Mouse (Mus musculus) retina, postnatal 7 days (tissue): ENCODE measurements at regions not wholly inside any gene's neighbourhood (a gene's known extent, or its start where the extent isn't known, plus 50 kb on each side); places are given as distances from the start of the nearest gene placed in this dataset.

Experiments used
- DNase-seq: peaks from one replicate; pipeline ENCODE4 v3.0.0-alpha.2; 2012; ENCODE audit warnings: low read depth, low spot score

DNA sequence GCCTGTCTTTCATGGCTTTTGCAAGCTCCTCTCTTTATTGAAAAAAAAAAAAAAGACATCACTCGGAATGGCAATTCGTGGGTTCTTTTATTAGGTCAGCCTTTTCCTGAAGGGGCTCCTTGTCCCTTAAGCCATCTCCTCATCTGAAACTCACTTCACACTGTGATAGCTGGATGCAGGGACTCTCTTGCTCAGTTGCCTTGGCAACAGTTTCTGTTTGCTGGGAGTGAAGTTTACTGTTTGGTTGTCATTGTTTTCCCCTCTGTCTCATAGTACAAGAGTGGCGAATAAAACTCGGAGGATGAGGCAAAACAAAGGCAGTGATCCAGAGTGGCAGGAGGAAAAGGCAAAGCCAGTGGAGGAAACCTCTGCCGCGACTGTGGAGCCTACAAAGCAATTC is 194.6 kb downstream of the Brinp2 start:
- DNase-seq = no peak

DNA sequence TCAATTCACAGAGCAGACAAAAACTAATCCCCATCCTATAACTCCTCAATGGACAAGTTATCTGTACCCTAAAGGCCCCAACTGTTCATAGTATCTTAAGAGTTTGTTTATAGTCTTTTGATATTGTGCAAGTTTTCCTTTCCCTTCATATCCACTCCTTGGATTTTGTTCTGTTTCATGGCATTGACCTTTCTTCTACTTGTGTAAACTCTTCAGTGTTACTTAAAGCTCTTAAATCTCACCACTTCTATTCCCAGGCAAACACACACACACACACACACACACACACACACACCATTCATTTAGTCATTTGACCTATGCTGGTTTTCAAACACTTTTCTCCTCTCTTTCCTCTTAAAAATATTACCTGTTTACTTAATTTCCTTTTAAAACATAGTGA is 192.7 kb downstream of the Brinp2 start:
- DNase-seq = no peak

- no peak for DNase-seq
Measured at GRCm38 (mm10) chr1:158170006-158170405, 186.1 kb downstream of the Brinp2 start.

DNA sequence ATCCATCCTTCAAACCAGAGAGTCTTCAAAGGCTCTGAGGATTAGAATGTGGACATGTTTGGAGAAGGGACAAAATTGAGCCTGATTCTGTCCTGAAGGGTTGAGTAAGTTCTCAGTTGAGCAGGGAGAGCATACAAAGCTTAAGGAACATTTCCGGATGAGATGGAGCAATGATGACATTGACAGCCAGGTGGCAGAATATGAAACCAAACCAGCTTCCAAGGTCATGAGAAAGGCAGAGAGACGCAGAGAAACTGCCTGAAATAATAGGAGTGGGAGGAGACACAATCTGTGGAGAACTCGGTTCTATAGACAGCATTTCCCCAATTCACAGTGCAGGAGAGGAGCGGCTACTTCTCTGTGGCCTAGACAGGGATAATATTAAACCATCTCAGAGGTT is 176.0 kb downstream of the Brinp2 start:
- DNase-seq = no peak

DNA sequence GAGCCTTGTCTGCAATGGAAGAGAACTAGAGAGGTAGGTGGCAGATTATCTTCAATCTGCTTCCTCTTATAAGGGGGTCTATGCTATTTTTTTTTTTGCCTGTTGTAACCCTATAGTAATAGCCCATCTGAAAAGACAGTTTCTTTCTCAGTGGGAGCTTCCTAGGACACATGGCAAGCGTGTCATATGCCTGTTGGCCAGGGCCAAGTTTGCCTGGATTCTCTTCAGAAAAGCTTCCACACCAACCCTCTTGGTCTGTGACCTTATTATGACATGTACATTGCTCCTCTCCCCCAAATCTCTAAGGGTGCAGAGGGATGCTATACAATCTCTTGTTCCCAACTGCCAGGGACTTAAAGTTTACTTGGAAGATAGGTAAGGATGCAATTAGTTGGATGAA is 174.8 kb downstream of the Brinp2 start:
- DNase-seq = no peak

- no peak for DNase-seq
Measured at GRCm38 (mm10) chr1:158187651-158188050, 168.5 kb downstream of the Brinp2 start.

GRCm38 (mm10) chr1:158192841-158193551 is 163.1 kb downstream of the Brinp2 start:
- no peak for DNase-seq

DNA sequence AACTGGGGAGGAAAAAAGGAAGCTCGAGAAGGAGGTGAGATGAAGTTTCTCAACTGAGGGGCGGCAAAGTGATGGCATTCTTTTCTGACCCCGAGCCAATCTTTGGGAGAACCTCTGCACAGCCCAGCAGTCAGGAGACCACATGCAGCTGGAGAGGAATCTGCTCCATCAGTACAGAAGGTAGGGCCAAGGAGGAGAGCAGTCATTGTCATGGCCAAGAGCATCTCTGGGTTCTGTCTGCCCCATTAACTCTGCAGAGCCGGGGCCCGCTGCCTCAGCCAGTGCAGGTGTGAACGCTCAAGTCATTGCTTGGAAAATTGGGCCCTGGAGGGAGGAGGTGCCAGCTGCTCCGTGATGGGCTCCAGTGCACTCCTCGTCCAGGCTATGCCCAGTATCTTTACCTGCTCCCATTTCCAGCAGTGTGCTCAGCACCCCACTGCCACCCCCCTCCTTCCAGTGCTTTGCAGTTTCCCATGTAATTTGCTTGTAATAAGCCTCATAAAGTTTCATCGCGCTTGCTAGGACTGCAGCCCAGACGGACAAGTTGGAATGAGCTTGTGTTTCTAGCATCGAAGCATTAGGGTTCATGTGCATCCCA is 162.1 kb downstream of the Brinp2 start:
- DNase-seq = no peak
